Mouse (Mus musculus) forebrain, postnatal 0 days (tissue): ENCODE data around the gene Shank2. TPM values are rescaled to one million over a fixed set of nuclear protein-coding genes. Genes with fewer than 3 reads are reported as not detected.

ENCODE experiments used
- ATAC-seq: fragments of 200-750 bp; cut with Nextera tagmentation; 2 replicates; pipeline ENCODE4 v1.8.0; 2017; ENCODE audit warnings: mild to moderate bottlenecking, moderate library complexity
- DNase-seq: peaks from one replicate; pipeline ENCODE4 v3.0.0-alpha.2; 2015
- H3K27ac ChIP-seq: fragments of 300-500 bp; sonication (generic); 2 replicates; pipeline ENCODE4 v1.5.1; 2014; ENCODE audit warnings: low read depth, mild to moderate bottlenecking, antibody characterized with exemption, low read length, moderate library complexity, mixed read lengths
- H3K27me3 ChIP-seq: fragments of 300-500 bp; sonication (generic); 2 replicates; pipeline ENCODE4 v1.6.1; 2014; ENCODE audit warnings: mild to moderate bottlenecking, low read length, mixed read lengths; ENCODE audit not compliant: insufficient read depth
- H3K36me3 ChIP-seq: fragments of 300-500 bp; sonication (generic); 2 replicates; pipeline ENCODE4 v1.6.1; 2014; ENCODE audit warnings: mild to moderate bottlenecking, moderate library complexity; ENCODE audit not compliant: insufficient read depth
- H3K4me1 ChIP-seq: fragments of 300-500 bp; sonication (generic); 2 replicates; pipeline ENCODE4 v1.6.1; 2014; ENCODE audit warnings: antibody characterized with exemption; ENCODE audit not compliant: insufficient read depth
- H3K4me2 ChIP-seq: fragments of 300-500 bp; sonication (generic); 2 replicates; pipeline ENCODE4 v1.6.1; 2014; ENCODE audit warnings: low read depth, mild to moderate bottlenecking, moderate library complexity
- H3K4me3 ChIP-seq: fragments of 300-500 bp; sonication (generic); 2 replicates; pipeline ENCODE4 v1.5.1; 2014; ENCODE audit warnings: low read depth, low read length, mixed read lengths
- H3K9ac ChIP-seq: fragments of 300-500 bp; sonication (generic); 2 replicates; pipeline ENCODE4 v1.6.1; 2014; ENCODE audit warnings: mild to moderate bottlenecking
- H3K9me3 ChIP-seq: fragments of 300-500 bp; sonication (generic); 2 replicates; pipeline ENCODE4 v1.6.1; 2016; ENCODE audit warnings: low read length
- CTCF ChIP-seq: sonication (generic); IDR thresholded peaks from 2 replicates; pipeline ENCODE4 v1.5.1; 2016; ENCODE audit warnings: antibody characterized with exemption, control low read depth, low read depth
- WGBS: fragments of 180-500 bp; shearing (Covaris S2); extraction: QIAGEN DNeasy Blood & Tissue Kit; methylation state at CpG from one replicate; pipeline ENCODE4 v1.1.7; 2014; 5-methylcytosine and 5-hydroxymethylcytosine counted together
- polyA plus RNA-seq: library from polyadenylated mRNA; unstranded; fragments of >200 nt; fragmentation: Nextera tagmentation; extraction: Ambion mirVana; gene quantifications from 2 replicates; pipeline ENCODE4 v1.2.1, GENCODE M21; 2015
- total RNA-seq: library from RNA; depleted of rRNA; stranded (reverse); fragments of >200 nt; gene quantifications from 2 replicates; pipeline ENCODE4 v1.2.3, GENCODE M21; 2014

The Shank2 gene
- total and polyA plus RNA-seq, 2 experiments from 2014 or later: 8.8 to 29.0 TPM

GRCm38 (mm10) chr7:144175025-144175424 is 173.3 kb downstream of the Shank2 start:
- Histone ChIP-seq H3K4me2 (peak overlapping the region; percentile 64), H3K9me3 (no peaks in the 10 kb centered on the region), H3K4me1 (peaks cover 19% of the 10 kb centered on the region; the same call in 1 of the 2 replicates), H3K36me3 (no peaks in the 10 kb centered on the region), H3K4me3 (peak overlapping the region; percentile 53), H3K9ac (peak overlapping the region; percentile 88), H3K27me3 (no peaks in the 10 kb centered on the region), H3K27ac (peak overlapping the region; percentile 94)
- WGBS: 14% methylated on average over 7 of the region's 7 CpGs
- ATAC-seq (no peak), DNase-seq (peak; percentile 52)
- no peak for TF ChIP-seq CTCF

GRCm38 (mm10) chr7:144175481-144176233 is 173.9 kb downstream of the Shank2 start:
- Histone ChIP-seq H3K9me3 (no peaks in the 10 kb centered on the region), H3K27me3 (no peaks in the 10 kb centered on the region), H3K4me2 (peak overlapping the region; percentile 64), H3K9ac (peak overlapping the region; percentile 88), H3K4me1 (peaks cover 19% of the 10 kb centered on the region; the same call in 1 of the 2 replicates), H3K4me3 (peak overlapping the region; percentile 53), H3K36me3 (0 out of 2 replicates have a peak, but pooled peaks cover 3% of the 10 kb centered on the region), H3K27ac (peak overlapping the region; percentile 94)
- peak; percentile 84 for DNase-seq
- WGBS: 1% methylated on average over 40 of the region's 40 CpGs
- TF ChIP-seq CTCF: peak; percentile 57
- ATAC-seq: peak; percentile 89

DNA sequence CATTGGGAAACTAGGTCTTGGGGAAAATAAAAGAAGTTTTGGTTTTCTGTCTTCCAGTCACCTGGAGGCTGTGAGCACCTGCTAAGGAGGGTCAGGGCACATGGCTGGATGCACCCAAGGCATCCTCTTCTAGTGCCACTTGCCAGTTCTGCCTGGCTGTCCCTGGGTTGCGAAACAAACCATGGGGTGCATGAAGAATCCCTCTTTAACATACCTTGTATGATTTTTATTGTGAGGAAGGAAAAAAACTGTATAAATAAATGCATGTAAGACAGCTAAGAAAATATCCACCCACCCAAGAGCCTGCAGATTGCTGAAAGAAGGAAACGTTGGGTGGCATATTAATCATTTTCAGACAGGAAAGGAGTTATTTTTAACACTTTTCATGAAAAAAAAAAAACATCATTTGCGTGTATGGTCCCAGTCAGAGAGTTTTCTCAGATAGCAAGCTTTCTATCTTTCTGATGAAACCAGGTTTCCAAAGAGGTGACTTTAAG is 174.6 kb downstream of the Shank2 start:
- H3K4me2 ChIP-seq: peak overlapping the region; percentile 64
- DNase-seq (no peak), ATAC-seq (no peak)
- TF ChIP-seq CTCF: no peak
- peak overlapping the region; percentile 88 for H3K9ac ChIP-seq
- peak overlapping the region; percentile 53 for H3K4me3 ChIP-seq
- 0 out of 2 replicates have a peak, but pooled peaks cover 3% of the 10 kb centered on the region for H3K36me3 ChIP-seq
- no peaks in the 10 kb centered on the region for H3K9me3 ChIP-seq
- WGBS: 48% methylated on average over 3 of the region's 3 CpGs
- H3K4me1 ChIP-seq: peaks cover 19% of the 10 kb centered on the region; the same call in 1 of the 2 replicates
- no peaks in the 10 kb centered on the region for H3K27me3 ChIP-seq
- H3K27ac ChIP-seq: peak overlapping the region; percentile 94

- H3K9me3 ChIP-seq: no peaks in the 10 kb centered on the region
- DNase-seq (no peak), ATAC-seq (no peak)
- no peak overlapping the region for H3K27ac ChIP-seq
- TF ChIP-seq CTCF: no peak
- H3K4me2 ChIP-seq: no peak overlapping the region
- H3K9ac ChIP-seq: no peak overlapping the region
- H3K36me3 ChIP-seq: 0 out of 2 replicates have a peak, but pooled peaks cover 3% of the 10 kb centered on the region
- 94% methylated on average over 6 of the region's 6 CpGs for WGBS
- peaks cover 15% of the 10 kb centered on the region; the same call in 1 of the 2 replicates for H3K4me1 ChIP-seq
- H3K4me3 ChIP-seq: no peak overlapping the region
- no peaks in the 10 kb centered on the region for H3K27me3 ChIP-seq
Observed at GRCm38 (mm10) chr7:144179436-144179835, 177.7 kb downstream of the Shank2 start.

DNA sequence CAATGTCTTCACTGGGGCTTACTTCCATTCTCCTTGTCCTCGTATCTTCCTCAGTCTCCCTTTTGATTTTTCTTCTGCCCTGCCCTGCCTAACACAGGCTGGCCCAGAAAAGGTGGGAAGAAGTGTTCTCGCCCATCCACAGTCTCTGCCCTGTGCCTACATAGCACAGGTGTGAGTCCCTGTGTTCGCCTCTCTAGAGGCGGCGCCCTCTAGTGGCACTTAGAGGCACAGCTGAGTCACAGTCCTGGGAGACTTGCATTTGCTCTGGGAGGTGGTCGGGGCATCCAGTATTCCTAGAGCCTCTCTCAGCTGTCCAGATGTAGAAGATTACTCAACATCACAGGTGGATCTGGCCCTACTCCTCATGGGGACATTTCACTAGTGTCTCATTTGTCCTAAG is 179.2 kb downstream of the Shank2 start:
- ATAC-seq: peak; percentile 62; the same call in 1 of the 2 replicates
- WGBS: 20% methylated on average over 6 of the region's 6 CpGs

GRCm38 (mm10) chr7:144187869-144188430 is 186.2 kb downstream of the Shank2 start:
- TF ChIP-seq CTCF: no peak
- ATAC-seq (no peak), DNase-seq (no peak)
- H3K9me3 ChIP-seq: no peaks in the 10 kb centered on the region
- no peaks in the 10 kb centered on the region for H3K4me1 ChIP-seq
- no peak overlapping the region for H3K4me3 ChIP-seq
- 65% methylated on average over 11 of the region's 11 CpGs for WGBS
- H3K9ac ChIP-seq: no peak overlapping the region
- H3K27ac ChIP-seq: no peak overlapping the region
- no peak overlapping the region for H3K4me2 ChIP-seq
- no peaks in the 10 kb centered on the region for H3K27me3 ChIP-seq
- peaks cover 19% of the 10 kb centered on the region for H3K36me3 ChIP-seq

More for the DNA sequence above, 179.2 kb downstream of the Shank2 start:
- Histone ChIP-seq H3K4me1 (peaks cover 10% of the 10 kb centered on the region; the same call in 1 of the 2 replicates), H3K4me3 (no peak overlapping the region), H3K27ac (no peak overlapping the region), H3K9me3 (no peaks in the 10 kb centered on the region), H3K4me2 (no peak overlapping the region), H3K9ac (no peak overlapping the region), H3K36me3 (0 out of 2 replicates have a peak, but pooled peaks cover 7% of the 10 kb centered on the region), H3K27me3 (no peaks in the 10 kb centered on the region)
- DNase-seq: peak; percentile 83
- peak; percentile 88 for TF ChIP-seq CTCF

GRCm38 (mm10) chr7:144189446-144189845 is 187.7 kb downstream of the Shank2 start:
- Histone ChIP-seq H3K9ac (no peak overlapping the region), H3K4me1 (no peaks in the 10 kb centered on the region), H3K4me2 (no peak overlapping the region), H3K27ac (no peak overlapping the region), H3K36me3 (peaks cover 27% of the 10 kb centered on the region), H3K9me3 (no peaks in the 10 kb centered on the region), H3K27me3 (no peaks in the 10 kb centered on the region), H3K4me3 (no peak overlapping the region)
- no peak for TF ChIP-seq CTCF
- DNase-seq (no peak), ATAC-seq (no peak)
- 81% methylated on average over 4 of the region's 4 CpGs for WGBS
